Mouse (Mus musculus) ES-E14 (cell line): ENCODE measurements around the gene Cybc1. TPM values are rescaled to one million over a fixed set of nuclear protein-coding genes. Genes with fewer than 3 reads are reported as not detected.

Experiments
- DNase-seq: peaks from one replicate; pipeline ENCODE4 v3.0.0-alpha.2; 2013; ENCODE audit warnings: low read depth, low spot score
- H3K27ac ChIP-seq: 2 replicates; pipeline ENCODE4 v1.5.1; 2012; ENCODE audit warnings: low read depth, mild to moderate bottlenecking, low read length, moderate library complexity, mixed read lengths; ENCODE audit not compliant: poor library complexity, insufficient read depth, severe bottlenecking
- H3K36me3 ChIP-seq: 2 replicates; pipeline ENCODE4 v1.6.1; 2012; ENCODE audit warnings: mild to moderate bottlenecking, low read length, moderate library complexity, mixed read lengths; ENCODE audit not compliant: control insufficient read depth, poor library complexity, insufficient read depth, severe bottlenecking
- H3K4me1 ChIP-seq, 2 experiments: fragments of 150-350 bp in 1 of 2; sonication (generic) in 1 of 2; 2 replicates each; pipeline ENCODE4 v1.6.1; 2012; ENCODE audit warnings: low read length in 2 of 2, mild to moderate bottlenecking in 1 of 2, mixed read lengths in 1 of 2; ENCODE audit not compliant: control insufficient read depth in 2 of 2, insufficient read depth in 2 of 2, poor library complexity in 1 of 2
- H3K4me3 ChIP-seq, 2 experiments: fragments of 150-350 bp in 1 of 2; sonication (generic) in 1 of 2; 2 replicates each; pipeline ENCODE4 v1.5.1; 2012; ENCODE audit warnings: low read length in 2 of 2, low read depth in 1 of 2, mild to moderate bottlenecking in 1 of 2, mixed read lengths in 1 of 2; ENCODE audit not compliant: insufficient read depth in 1 of 2, poor library complexity in 1 of 2, severe bottlenecking in 1 of 2
- H3K9ac ChIP-seq: 2 replicates; pipeline ENCODE4 v1.6.1; 2012; ENCODE audit warnings: low read depth, mild to moderate bottlenecking, low read length, mixed read lengths; ENCODE audit not compliant: poor library complexity, insufficient read depth, severe bottlenecking
- H3K9me3 ChIP-seq: fragments of 150-350 bp; sonication (generic); 2 replicates; pipeline ENCODE4 v1.6.1; 2012; ENCODE audit warnings: low read depth, mild to moderate bottlenecking, low read length; ENCODE audit not compliant: control insufficient read depth, insufficient read depth
- CHD2 ChIP-seq: IDR thresholded peaks from 2 replicates; pipeline ENCODE4 v1.6.1; 2014; ENCODE audit warnings: mild to moderate bottlenecking, low read depth, low read length, inconsistent platforms
- HCFC1 ChIP-seq: IDR thresholded peaks from 2 replicates; pipeline ENCODE4 v1.6.1; 2012; ENCODE audit warnings: low read length, inconsistent platforms, borderline replicate concordance; ENCODE audit not compliant: insufficient read depth
- MAFK ChIP-seq: IDR thresholded peaks from 2 replicates; pipeline ENCODE4 v1.6.1; 2014; ENCODE audit warnings: mild to moderate bottlenecking, low read depth, low read length, inconsistent platforms; ENCODE audit not compliant: insufficient read depth
- ZC3H11A ChIP-seq: IDR thresholded peaks from 2 replicates; pipeline ENCODE4 v1.6.1; 2012; ENCODE audit warnings: low read depth, mild to moderate bottlenecking, inconsistent platforms, low read length, borderline replicate concordance
- ZNF384 ChIP-seq: IDR thresholded peaks from 2 replicates; pipeline ENCODE4 v1.6.1; 2012; ENCODE audit warnings: low read depth, low read length, inconsistent platforms
- in situ Hi-C, 2 experiments: fragments of 600-800 bp; cut with MboI; formaldehyde crosslinking; loops; one replicate each; pipeline ENCODE4 v1.15.1; 2025; ENCODE audit warnings: low sequenced_read_pairs in 2 of 2, inconsistent platforms in 1 of 2; ENCODE audit not compliant: unreplicated experiment in 2 of 2
- total RNA-seq: library from RNA; depleted of rRNA; stranded (reverse); fragments of 300-350 nt; gene quantifications from 2 replicates; pipeline ENCODE4 v1.2.3, GENCODE M21; 2012; rRNA removed

Cybc1 gene
- 20.8 and 29.3 TPM in 2 replicates for total RNA-seq

DNA sequence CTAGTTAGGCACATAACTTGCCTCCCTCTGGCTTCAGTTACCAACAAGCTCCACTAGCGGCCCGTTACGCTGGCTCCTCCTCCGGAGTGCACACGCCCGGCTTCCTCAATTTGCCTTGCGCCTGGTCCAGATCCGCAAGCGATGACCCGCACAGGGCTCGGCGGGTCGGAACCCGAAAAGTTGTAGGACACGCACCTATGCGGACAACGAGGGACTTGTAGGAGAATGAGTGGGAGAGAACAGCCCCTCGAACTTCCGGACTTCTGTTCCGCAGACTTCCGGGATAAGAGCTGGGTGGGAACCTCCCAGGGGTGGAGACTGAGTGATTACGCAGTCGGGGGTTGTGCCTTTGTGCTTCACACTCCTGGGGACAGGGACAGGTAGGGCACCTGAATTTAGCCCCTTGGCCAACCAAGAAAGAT lies at the start of gene Cybc1:
Gene Cybc1 (minus strand): TSS at position 305 of the 422 bp plus-strand sequence.
- Histone ChIP-seq H3K36me3 (peaks cover 7% of the 10 kb centered on the region), H3K9me3 (no peaks in the 10 kb centered on the region), H3K4me1 (peaks cover 0 to 7% of the 10 kb centered on the region in 2 experiments; a peak in 2 of 4 replicates), H3K27ac (no peak within 1 kb of the TSS), H3K9ac (peak within 1 kb of the TSS; percentile 88), H3K4me3 (peak within 1 kb of the TSS; percentile 92 to 96)
- TF ChIP-seq HCFC1 (no peak), ZNF384 (no peak), MAFK (no peak), ZC3H11A (no peak), CHD2 (no peak)
- DNase-seq, result peak; percentile 86
- in situ Hi-C loops, result no loop called here

GRCm38 (mm10) chr11:121278011-121278410 lies 48.9 kb upstream of the Cybc1 start:
- Histone ChIP-seq H3K9me3 (no peaks in the 10 kb centered on the region), H3K4me1 (no peaks in the 10 kb centered on the region), H3K9ac (no peak overlapping the region), H3K27ac (no peak overlapping the region), H3K4me3 (no peak overlapping the region), H3K36me3 (peaks cover 14% of the 10 kb centered on the region; the same call in 1 of the 2 replicates)
- in situ Hi-C loops, result no loop called here
- DNase-seq, result no peak
- no peak for TF ChIP-seq CHD2
- TF ChIP-seq ZC3H11A, result no peak
- TF ChIP-seq MAFK, result no peak
- no peak for TF ChIP-seq HCFC1
- TF ChIP-seq ZNF384, result no peak

GRCm38 (mm10) chr11:121277516-121277915 lies 48.4 kb upstream of the Cybc1 start:
- Histone ChIP-seq H3K9ac (no peak overlapping the region), H3K9me3 (no peaks in the 10 kb centered on the region), H3K27ac (no peak overlapping the region), H3K4me3 (no peak overlapping the region), H3K36me3 (peaks cover 12% of the 10 kb centered on the region; the same call in 1 of the 2 replicates), H3K4me1 (no peaks in the 10 kb centered on the region)
- no peak for TF ChIP-seq ZNF384
- no peak for TF ChIP-seq MAFK
- no peak for TF ChIP-seq ZC3H11A
- no peak for TF ChIP-seq CHD2
- no peak for TF ChIP-seq HCFC1
- in situ Hi-C loops, result no loop called here
- no peak for DNase-seq

GRCm38 (mm10) chr11:121261074-121261473 lies 32.0 kb upstream of the Cybc1 start:
- peaks cover 1 to 5% of the 10 kb centered on the region in 2 experiments; a peak in 2 of 4 replicates for H3K4me1 ChIP-seq
- H3K36me3 ChIP-seq, result peaks cover 10% of the 10 kb centered on the region; the same call in 1 of the 2 replicates
- in situ Hi-C loops, result no loop called here
- H3K9ac ChIP-seq, result peak overlapping the region; percentile 93
- no peak overlapping the region for H3K27ac ChIP-seq
- DNase-seq, result no peak
- H3K9me3 ChIP-seq, result no peaks in the 10 kb centered on the region
- H3K4me3 ChIP-seq, result peak overlapping the region; percentile 77 to 91
- TF ChIP-seq MAFK, result no peak
- TF ChIP-seq ZNF384, result peak; percentile 51

DNA sequence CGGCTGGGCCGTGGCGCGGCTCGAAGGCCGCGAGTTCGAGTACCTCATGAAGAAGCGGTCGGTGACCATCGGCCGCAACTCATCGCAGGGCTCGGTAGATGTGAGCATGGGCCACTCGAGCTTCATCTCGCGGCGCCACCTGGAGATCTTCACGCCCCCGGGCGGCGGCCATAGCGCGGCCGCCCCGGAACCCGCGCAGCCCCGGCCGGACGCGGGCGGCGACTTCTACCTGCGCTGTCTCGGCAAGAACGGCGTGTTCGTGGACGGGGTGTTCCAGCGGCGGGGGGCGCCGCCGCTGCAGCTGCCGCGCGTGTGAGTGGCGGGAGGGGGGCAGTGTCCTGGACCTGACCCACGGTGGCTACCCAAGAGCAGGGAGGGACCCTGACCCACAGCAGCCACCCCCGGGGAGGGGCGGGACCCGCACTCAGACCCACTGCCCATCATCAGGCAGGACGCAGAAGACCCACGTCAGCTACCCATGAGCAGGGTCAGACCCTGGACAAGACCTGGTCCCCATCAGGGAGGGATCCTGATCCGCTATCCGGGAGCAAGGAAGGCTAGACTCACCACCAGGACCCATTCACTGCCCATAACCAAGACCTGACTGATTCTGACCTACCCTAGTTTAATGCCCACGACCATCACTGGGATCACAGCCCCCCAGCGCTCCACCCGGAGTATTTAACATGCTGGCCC lies 31.2 kb upstream of the Cybc1 start:
- DNase-seq, result no peak

More for the DNA sequence above, 31.2 kb upstream of the Cybc1 start:
- H3K4me3 ChIP-seq, result peak overlapping the region; percentile 77 to 91
- in situ Hi-C loops, result no loop called here
- H3K9ac ChIP-seq, result peak overlapping the region; percentile 93
- H3K36me3 ChIP-seq, result peaks cover 9% of the 10 kb centered on the region; the same call in 1 of the 2 replicates
- TF ChIP-seq HCFC1, result no peak
- no peak for TF ChIP-seq MAFK
- TF ChIP-seq ZC3H11A, result no peak
- no peak for TF ChIP-seq CHD2
- no peak for TF ChIP-seq ZNF384
- H3K4me1 ChIP-seq, result peaks cover 1 to 5% of the 10 kb centered on the region in 2 experiments; a peak in 2 of 4 replicates
- H3K27ac ChIP-seq, result no peak overlapping the region; the same call in 1 of the 2 replicates
- H3K9me3 ChIP-seq, result no peaks in the 10 kb centered on the region
